Mouse (Mus musculus) T-cell, adult 2 months (primary cell): Measurements from ENCODE around the gene Trit1.
A peak's percentile ranks its signal among the peaks of the same experiment; 100 is the strongest.
"Not testable (repeated sequence)": the region's sequence is repeated elsewhere in the genome, so short reads cannot be mapped to it uniquely, and the experiment has no call there.

Source experiments
- DNase-seq: peaks from one replicate; pipeline ENCODE4 v3.0.0; 2022; ENCODE audit warnings: low spot score

Gene Trit1

DNA sequence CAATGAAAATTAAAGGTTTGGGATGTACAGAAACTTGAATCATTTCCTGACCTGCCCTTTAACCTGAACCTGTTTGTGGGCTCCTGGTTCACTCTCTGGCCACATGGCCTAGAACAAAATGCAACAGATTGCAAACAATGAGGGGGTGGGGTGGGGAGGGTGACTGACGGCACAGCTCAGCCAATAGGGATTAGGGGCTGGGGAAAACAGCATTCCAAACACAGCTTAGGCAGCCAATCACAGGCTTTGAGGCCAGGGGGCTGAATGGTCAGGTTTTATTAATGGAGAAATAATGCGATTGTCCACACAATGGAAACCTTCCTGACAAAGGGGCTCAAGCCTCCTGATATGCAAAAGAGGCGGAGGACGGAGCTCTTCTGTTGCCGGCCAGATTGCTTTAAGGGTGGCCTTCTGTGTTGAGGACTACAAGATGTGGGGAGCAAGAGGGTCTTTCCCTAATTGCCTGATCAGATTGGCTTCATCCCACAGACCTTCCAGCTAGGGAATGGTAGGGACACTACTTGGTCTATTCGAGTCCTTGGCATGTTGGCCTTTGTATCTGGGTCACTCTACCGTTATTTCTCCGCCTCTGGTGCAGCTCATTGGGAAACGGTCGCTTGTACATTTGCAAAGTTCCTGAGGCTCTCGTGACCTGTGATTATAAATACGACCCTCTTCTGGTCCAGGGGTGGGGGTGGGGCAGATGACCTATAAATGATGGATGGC lies 17.7 kb upstream of the Trit1 start:
- no peak for DNase-seq

DNA sequence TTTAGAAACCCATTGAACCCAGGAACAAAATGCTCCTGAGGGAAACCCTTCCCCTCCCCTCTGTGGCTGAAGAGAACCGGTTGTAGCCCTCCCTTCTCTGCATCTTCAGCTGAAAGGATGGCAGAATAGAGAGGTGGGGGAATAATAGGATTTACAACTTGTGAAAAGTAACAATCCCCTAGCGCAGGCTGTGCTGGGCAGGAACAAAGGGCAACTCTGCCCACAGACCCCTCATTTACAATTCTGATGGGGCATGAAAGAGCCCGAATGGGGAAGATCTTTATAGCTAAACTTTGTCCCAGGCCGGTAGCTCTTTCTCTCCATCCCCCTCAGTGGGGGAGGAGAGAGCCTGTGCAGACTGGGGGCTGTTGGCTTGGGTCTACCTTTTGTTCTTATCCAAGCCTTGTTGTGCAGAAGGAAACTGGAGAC lies 17.1 kb upstream of the Trit1 start:
- DNase-seq: no peak

DNA sequence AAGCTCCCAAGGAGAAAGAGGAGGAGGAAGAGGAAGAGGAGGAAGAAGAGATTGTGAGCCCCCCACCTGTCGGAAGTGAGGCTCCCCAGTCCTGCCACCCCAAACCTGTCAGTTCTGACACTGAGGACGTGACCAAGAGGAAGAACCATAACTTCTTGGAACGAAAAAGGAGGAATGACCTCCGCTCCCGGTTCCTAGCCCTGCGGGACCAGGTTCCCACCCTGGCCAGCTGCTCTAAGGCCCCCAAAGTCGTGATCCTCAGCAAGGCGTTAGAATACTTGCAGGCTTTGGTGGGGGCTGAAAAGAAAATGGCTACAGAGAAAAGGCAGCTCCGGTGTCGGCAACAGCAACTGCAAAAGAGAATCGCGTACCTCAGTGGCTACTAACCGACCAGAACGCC lies 16.3 kb upstream of the Trit1 start:
- DNase-seq: no peak

DNA sequence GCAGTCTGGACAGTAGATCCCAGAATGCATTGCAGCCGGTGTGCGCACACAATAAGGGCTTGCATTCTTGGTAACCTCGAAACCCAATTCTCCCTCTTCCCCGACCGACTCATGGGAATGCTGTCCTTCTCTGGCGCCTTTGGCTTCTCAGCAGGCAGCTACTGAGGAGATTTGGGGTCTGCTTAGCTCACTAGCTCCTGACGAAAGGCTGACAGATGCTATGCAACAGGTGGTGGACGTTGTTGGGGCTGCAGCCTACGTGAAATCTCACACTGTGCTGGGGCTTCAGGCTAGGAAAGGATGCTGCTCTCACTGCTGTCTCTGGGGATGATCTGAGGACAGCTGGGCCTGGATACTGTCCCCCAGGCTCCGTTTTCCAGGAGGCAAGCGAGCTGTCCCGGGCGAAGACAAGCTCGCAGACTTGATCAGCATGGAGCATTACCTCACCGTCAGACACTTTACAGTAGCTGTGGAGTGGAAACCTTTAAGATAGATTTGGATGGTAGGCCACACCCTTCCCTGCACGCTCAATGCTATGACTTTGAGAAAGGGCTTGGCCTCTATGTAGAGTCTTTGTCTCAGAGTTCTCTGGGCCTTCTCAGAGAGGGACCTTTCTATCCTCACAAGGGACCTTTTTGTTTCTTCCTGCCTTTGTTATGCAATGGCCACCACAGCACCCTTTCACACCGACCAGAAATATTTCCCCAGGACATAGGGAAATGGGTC lies 15.6 kb upstream of the Trit1 start:
- no peak for DNase-seq

DNA sequence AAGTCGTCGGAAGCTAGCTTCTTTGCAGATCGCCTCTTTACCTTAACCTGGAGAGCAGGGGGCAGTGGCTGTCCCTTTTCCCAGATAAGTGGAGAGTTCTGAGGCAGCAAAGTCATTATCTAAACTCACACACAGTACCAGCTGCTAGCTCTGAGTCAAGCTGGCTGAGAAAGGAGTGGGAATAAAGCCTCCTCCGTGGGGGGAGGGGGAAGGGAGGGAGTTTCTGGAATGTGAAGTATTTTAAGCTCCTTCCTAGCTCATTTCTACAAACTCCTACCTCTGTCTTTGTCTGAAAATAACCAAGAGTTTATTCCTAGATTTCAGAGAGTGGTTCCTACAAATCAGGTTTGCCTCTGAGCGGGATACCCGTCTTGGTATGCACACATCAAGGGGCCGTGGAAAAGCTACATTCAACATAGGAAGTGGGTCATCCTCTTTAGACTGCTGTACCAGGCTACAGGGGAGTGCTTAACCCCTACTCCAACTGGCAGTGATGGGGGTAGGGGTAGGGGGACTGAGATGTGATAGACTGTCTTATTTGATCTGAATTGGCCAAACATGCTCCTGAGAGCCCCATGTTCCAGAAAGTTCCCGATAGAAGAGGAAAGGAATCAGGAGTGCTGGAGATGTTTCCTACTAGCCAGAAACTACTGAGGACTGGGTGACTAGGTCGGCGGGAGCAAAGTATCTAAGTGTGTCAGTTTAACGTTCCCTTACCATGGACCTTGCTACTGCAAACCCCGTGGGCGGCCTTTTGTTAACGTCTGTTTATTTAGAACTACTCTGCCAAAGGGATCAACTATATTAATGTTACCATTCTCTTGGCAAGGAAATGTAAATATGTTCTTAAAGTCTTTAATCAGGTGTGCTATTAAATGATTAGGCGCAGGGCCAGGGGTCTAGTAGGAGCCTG lies 11.1 kb upstream of the Trit1 start:
- no peak for DNase-seq

DNA sequence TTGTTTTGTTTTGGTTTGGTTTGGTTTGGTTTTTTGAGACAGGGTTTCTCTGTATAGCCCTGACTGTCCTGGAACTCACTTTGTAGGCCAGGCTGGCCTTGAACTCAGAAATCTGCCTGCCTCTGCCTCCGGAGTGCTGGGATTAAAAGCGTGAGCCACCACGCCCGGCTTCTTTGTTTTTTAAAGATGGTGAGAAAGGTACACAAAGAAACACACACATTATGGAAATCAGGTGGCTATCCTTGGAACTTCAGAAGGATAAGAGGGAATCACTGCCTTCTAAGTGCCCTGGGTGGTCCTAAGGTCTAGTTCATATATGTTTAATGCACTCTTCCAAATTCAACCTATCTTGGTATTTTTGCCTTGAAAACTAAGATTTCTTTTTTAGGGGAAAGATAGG lies 3.9 kb upstream of the Trit1 start:
- DNase-seq: not testable (repeated sequence)

DNA sequence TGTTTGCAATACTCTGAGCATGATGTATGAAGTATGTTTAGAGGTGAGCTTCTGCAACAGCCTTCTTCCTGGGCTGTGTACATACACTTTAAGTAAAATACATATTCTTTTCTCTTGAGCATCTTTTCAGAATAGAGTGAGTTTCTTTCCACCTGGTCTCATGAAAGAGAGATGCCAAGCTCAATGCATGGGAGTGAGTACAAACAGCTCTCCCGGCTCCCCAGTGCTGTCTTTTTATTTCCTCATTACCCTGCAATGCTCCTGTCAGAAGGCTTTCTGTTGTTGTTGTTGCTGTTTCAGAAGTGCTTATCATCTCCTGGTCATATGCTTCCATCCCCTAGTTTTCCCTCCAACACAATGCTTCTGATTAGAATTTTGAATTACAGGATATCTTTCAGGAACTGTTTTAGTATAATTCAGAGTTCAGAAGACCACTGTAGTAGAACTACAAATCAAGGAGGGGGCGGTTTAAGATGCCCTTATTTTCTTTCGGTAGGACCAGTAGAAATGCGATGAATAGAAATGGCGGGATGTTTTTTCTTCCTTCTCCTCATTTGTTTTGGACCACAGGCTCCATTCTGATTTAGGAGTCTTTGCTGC lies 3.0 kb upstream of the Trit1 start:
- DNase-seq: no peak

DNA sequence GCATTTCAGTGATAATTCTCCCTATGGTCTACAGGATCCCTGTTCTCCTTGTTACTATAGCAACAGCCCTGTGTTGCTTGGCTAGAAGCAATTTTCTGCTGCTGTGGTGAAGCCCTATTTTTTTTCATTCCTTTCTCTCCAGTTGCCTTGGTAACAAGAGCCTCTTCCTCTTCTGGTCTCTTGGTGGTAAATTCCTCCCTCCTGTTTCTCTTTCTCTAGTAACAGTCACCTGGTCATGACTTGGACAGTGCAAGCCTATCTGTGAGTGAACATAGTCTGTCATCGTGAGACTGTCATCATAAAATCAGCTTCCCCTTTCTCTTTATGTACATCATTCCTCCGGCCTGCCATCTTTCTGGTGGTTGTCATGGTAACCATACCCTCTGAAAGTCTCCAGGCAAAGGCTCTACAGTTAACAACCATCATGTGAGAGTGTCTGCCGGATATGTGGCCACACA lies 2.4 kb upstream of the Trit1 start:
- DNase-seq: no peak

DNA sequence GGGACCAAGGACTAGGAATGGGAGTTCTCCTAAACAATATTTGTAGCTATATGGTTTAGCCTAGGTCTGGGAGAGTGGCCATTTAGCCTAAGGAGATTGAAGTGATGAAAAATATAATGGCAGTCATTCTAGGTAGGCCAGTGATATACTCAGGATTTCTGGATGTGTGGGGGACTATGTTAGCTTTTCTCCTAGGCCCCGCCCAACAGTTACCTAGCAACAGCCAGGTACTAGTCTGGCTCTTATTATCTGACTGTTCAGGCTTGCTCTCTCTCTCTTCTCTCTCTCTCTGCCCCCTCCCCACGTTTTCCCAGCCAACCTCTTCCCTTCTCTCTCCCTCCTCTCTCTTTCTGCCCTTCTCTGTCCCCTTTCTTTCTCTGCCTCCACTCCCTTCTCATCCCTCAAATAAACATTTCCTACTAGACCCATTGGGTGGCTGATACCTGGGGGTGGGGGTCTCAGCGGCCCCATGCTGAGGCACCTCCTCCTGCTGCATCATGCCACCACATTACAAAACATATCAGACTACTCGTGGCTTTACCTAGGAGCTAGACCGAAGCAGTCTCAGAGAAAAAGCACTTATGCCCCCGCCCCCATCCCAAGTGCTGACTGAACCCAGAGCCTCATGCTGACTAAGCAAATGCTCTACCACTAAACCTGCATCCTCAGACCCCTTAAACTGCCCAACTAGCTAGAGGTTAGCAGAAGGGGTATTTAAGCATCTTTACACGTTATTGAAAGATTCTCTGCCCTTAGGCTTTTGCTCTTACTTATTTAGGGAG lies 1.7 kb upstream of the Trit1 start:
- DNase-seq: no peak

DNA sequence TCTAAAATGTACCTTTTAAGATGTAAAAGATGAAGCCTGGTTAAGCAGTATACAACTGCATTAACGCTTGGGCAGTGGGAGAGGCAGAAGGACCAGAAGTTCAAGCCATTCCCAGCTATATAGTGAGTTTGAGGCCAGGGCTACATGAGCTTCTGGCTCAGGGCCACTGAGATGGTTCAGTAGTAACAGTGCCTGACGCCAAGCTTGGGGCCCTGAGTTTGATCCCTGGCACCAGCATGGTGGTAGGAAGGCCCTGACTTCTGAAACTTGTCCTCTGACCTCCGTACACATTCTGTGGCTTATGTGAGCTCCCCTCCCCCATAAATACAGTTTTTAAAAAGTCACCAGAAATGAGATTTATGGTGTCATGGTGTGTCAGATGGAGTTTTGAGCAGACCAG lies 5.2 kb downstream of the Trit1 start:
- no peak for DNase-seq

DNA sequence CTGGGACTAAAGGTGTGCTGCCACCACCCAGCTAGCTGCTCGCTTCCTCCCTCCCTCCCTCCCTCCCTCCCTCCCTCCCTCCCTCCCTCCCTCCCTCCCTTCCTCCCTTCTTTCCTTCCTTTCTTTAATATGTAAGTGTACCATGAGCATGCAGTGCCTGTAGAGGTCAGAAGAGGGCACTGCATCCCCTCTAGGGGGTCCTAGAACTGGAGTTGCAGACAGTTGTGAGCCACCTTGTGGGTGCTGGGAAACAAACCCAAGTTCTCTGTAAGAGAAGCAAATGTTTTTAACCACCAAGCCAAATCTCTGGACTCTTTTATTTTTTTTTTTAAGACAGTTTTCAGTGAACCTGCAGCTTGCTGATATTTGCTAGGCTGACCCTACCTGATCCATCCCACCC lies 6.5 kb downstream of the Trit1 start:
- no peak for DNase-seq

DNA sequence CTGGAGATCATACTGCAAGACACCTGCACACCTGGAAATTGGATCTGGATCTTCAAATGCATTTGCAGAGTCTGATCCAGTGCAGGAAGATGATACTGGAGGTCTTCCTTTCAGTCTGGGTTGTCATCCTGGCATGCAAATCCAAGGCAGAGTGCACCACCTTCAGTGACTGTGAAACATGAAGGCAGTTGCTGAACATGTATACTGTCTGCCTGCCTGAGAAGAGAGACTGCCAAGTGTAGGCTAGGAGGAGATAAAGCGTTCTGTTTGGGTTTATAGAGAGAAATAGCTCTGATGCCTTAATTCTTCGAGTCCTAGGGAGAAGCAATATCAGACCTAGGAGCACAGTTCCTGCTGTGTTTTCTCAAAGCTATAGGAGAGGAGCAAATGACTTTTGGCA lies 9.0 kb downstream of the Trit1 start:
- DNase-seq: no peak

DNA sequence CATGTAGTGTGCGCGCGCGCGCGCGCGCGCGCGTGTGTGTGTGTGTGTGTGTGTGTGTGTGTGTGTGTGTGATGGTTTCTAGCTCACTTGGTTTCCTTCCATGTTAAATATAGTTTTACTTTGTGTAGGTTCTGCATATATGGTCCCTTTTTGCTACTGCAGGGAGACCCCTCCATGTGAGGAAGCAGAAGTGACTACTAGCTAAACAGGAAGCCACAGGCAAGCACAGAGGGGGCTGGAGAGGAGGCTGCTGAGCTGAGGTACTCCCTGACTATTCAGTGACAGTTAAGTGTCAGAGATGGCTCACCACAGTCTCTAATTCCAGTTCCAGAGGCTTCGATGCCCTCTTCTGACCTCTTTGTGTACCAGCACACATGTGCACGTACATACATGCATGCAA lies 9.8 kb downstream of the Trit1 start:
- peak; percentile 12 for DNase-seq

DNA sequence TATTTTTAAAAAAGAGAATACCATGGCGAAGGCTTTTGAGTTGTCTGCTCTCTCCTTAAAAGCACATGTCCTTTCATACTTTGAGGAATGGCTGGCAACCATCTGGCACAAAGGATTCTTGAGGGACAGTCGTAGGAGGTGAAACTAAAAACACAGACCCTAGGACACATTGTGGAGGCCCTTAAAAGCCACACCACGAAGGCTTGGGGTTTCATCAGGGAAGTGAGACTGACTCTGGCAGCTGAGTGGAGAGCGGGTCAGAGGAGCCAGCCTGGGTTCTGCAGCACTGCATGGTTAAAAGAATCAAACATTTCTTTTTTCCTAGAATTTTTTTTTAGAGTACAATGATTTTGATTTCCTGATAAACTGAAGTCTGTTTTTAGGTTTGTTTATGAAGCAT lies 10.2 kb downstream of the Trit1 start:
- DNase-seq: no peak

DNA sequence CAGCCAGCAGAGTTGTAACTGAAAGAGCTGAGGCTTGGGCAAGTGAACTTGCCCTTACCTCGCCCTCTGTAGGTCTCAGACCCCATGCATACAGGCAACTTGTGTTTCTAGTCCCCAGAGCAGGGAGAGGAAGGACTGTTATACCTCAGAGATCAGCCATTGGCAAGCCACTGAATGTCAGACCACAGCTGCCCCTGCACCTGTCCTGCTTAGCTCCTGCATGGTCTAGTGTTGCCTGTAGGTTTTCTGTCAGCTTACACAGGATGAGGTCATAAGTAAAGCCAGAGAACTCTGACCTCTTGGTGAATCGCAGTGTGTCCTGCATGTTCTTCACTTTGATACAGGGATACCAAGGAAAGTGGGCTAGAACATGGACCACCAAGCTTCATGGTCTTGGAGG lies 18.4 kb downstream of the Trit1 start:
- DNase-seq: no peak

DNA sequence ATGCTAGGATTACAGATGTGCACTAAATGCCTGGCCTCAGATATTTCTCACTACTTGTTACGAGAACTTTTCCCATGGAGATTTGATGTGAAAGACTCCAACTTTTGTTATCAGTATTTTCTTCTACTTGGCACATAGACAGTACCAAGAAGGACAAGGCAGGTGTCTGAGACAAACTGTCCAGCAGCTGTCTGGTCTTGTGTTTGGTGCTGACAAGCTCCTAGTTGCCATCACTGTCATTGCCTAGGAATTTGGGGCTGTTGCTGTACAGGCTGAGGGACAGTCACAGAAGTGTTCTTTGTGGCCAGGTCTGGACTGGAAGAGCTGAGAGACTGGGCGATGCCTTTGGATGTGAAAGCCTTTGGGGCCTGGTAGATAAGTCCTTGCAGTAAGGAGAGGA lies 19.2 kb downstream of the Trit1 start:
- no peak for DNase-seq

DNA sequence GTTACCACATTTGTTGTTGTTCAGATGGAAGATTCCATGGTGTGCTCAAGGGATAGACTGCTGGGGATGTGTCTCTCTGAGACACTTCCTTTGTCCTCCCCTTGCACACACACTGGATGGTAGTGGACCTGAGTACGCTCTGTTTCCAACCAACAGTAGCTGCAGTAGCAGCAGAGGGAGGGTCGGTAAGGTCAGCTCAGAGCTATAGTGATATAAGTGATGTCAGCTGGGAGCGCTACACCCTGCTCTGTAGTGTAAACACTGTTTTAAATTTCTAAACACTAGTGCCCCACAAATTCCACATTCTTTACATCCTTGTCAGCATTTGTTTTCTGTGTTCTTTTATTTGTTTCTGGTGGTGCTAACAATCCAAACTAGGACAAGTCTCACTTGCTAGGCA lies 20.3 kb downstream of the Trit1 start:
- DNase-seq: no peak

DNA sequence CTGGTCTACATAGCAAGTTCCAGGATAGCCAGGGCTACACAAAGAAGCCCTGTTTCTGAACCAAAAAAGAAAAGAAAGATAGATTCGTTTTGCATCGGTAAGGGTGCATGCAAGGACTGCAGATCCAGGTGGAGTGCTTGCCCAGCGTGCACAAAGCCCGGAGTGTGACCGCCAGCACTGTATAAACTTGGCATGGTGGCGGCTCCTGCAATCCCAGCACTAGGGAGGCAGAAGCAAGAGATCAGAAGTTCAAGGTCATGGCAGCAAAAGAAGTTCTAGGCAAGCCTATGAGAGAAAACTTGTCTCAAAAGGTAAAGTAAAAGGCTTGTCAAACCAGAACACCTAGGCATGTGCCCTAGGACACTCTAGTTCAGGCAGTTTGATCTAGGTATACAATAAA lies 24.7 kb downstream of the Trit1 start:
- no peak for DNase-seq

DNA sequence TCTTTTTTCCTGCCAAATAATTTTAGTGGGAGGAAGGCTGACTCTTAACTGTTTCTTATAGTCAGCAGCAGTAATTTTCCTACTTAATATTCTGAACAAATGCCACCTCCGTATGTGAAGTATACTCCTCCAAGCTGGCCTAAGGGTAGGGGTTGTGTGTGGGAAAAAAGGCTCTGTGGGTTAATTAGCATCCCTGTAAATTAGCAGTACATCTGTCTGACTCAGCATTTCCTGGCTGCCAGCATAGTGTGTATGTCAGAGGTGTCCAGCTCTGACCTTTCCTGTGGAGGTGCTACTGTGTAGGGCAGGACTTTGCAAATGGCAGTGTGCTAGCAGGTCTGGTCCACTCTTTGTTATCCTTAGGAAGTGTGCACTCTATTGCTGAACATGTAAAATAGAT lies 27.5 kb downstream of the Trit1 start:
- no peak for DNase-seq

DNA sequence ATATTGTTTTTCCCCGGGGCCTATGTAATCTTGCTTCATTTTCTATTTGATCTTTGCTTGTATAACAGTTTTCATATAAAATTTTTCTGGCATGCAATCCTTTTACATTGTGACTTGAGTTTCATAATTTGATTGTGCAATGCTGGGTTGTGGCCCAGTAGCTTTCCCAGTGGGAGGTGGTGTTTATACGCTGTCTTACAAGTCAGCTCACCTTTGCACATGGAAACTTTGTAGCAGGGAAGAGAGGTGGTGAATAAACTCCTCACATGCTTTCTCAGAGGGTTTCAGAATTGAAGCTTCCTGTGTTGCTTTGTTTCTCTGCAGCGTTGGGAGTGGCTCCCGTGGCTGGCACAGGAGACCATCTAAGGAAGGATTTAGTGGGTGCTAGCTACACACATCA lies 28.4 kb downstream of the Trit1 start:
- no peak for DNase-seq

DNA sequence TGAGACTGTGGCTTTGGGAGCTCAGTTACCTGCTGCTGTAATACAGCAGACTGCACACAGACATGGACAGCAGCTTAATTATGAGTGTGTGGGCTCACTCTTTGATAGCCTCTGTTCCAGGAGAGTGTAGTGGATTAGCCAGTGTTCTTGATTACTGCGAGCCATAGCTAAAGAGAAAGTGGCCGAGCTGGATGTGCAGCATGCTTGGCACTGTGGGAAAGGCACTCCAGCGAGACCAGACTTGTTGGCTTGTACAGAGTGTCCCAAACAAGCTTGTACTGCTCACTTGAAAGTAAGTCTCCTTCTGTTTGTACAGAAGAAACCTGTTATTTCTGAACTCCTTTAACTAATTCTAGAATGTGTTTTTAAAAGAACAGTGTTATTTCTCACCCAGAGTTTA lies 29.9 kb downstream of the Trit1 start:
- no peak for DNase-seq
